Mouse (Mus musculus): Measurements from ENCODE around the gene Itga9. TPM values are rescaled to one million over a fixed set of nuclear protein-coding genes. Genes with fewer than 3 reads are reported as not detected.
A peak's percentile ranks its signal among the peaks of the same experiment; 100 is the strongest.

The Itga9 gene
- polyA plus RNA-seq, 1 experiment from 2014 or later, result 4.0 TPM

DNA sequence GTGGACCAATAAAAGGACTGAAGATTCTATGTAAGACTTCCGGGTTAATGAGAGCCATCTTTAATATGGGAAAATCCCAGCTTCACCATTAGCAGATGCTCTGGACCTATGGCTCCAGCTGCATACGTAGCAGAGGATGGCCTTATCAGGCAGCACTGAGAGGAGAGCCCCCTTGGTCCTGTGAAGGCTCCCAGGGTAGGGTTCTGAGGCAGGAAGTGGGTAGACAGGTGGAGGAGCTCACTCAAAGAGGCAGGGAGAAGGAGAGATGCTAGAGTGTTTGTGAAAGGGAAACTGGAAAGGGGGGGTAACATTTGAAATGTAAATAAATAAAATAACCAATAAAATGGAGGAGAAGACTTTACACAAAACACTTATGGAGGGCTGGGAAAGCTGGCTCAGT is 145.9 kb downstream of the Itga9 start:
- no peak overlapping the region for H3K4me3 ChIP-seq
- DNase-seq (ENCODE audit: low spot score), result no peak
- H3K27ac ChIP-seq (replicated peaks), result no peak overlapping the region
- H3K27me3 ChIP-seq (ENCODE audit: low read depth, poor library complexity, severe bottlenecking), result no peaks in the 10 kb centered on the region
- no peaks in the 10 kb centered on the region for H3K36me3 ChIP-seq
- H3K9me3 ChIP-seq (replicated peaks), result no peaks in the 10 kb centered on the region
- peaks cover 14% of the 10 kb centered on the region; the same call in 1 of the 2 replicates for H3K4me1 ChIP-seq
- 87% methylated on average over 2 of the region's 2 CpGs for WGBS

DNA sequence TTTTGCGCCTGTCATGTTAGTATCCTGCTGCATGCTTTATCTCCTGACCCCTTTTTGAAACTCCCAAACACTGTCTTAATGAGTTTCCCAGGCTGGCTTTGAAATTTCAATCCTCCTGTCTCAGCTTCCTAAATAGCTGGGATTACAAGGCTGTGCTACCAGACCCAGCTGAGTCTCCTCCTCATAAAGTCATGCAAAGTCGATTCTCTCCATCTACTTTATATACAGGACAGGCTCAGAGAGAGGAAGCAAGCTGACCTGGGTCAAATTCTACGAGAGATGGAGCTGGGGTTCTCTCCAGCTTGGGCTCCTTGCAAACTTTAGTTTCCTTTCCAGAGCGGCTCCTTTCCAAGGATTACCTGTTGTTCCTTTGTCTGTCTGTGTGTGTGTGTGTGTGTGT is 153.0 kb downstream of the Itga9 start:
- no peak overlapping the region for H3K27ac ChIP-seq (replicated peaks)

DNA sequence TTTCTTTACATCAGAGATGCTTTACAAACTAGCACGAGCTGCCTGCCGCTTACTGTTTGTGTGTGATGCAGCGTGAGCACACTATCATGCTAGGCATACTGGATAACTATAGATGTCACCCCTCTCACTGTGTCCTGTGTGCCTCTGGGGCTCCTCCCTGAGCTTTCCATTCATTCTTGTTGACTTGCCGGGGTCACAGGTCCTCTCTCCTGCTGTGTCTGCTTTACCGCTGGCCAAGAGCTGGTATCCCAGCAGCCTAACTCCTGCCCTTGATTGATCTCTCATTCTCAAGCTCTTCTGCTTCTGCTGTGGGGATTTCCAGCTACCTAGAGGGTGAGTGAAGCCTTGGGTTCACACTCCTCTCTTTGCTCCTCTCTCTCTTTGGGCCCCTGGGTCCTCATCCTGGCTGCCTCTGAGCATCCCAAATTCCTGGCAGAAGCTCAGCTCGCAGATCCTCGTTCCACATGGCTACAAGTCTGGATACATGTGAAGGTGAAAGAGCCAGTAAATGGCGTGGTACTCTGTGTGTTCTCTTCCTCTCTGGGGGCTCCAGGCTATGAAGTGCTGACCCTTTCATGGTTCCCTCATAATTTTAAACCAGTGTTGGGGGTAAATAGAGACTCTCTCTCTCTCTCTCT is 155.6 kb downstream of the Itga9 start:
- peaks cover 40% of the 10 kb centered on the region for H3K4me1 ChIP-seq
- H3K27me3 ChIP-seq (ENCODE audit: low read depth, poor library complexity, severe bottlenecking), result no peaks in the 10 kb centered on the region
- H3K4me3 ChIP-seq, result no peak overlapping the region
- H3K36me3 ChIP-seq, result no peaks in the 10 kb centered on the region
- H3K27ac ChIP-seq (replicated peaks), result peak overlapping the region; percentile 38; the same call in 1 of the 2 replicates
- DNase-seq (ENCODE audit: low spot score), result peak; percentile 55
- 45% methylated on average over 8 of the region's 8 CpGs for WGBS
- H3K9me3 ChIP-seq (replicated peaks), result no peaks in the 10 kb centered on the region

More for the DNA sequence above, 153.0 kb downstream of the Itga9 start:
- WGBS, result 59% methylated on average over 4 of the region's 4 CpGs
- no peaks in the 10 kb centered on the region for H3K27me3 ChIP-seq (ENCODE audit: low read depth, poor library complexity, severe bottlenecking)
- H3K4me3 ChIP-seq, result no peak overlapping the region
- no peaks in the 10 kb centered on the region for H3K9me3 ChIP-seq (replicated peaks)
- H3K4me1 ChIP-seq, result peaks cover 40% of the 10 kb centered on the region
- no peaks in the 10 kb centered on the region for H3K36me3 ChIP-seq
- DNase-seq (ENCODE audit: low spot score), result no peak

DNA sequence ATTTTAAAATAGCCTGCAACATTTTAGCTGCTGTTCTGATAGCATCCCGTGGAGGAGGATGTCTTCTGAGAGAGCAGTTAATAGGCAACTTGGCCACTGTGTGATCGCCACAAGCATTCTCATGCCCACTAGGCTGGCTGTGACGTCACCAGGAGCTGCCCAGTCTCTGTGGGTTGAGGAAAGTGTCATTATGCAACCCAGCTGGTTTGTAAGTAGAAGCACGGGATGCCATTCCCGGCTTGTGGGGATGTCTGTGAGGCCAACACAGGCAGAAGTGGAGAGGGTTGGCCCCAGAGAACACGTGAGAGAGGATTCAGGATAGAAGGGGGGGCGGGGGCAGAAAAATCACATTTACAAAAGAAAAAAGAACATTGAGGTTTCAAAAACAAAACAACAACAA is 156.3 kb downstream of the Itga9 start:
- 52% methylated on average over 7 of the region's 7 CpGs for WGBS
- H3K27me3 ChIP-seq (ENCODE audit: low read depth, poor library complexity, severe bottlenecking), result no peaks in the 10 kb centered on the region
- H3K4me3 ChIP-seq, result no peak overlapping the region
- peak; percentile 18 for DNase-seq (ENCODE audit: low spot score)
- H3K36me3 ChIP-seq, result no peaks in the 10 kb centered on the region
- peak overlapping the region; percentile 52; the same call in 1 of the 2 replicates for H3K27ac ChIP-seq (replicated peaks)
- peaks cover 42% of the 10 kb centered on the region for H3K4me1 ChIP-seq
- no peaks in the 10 kb centered on the region for H3K9me3 ChIP-seq (replicated peaks)

DNA sequence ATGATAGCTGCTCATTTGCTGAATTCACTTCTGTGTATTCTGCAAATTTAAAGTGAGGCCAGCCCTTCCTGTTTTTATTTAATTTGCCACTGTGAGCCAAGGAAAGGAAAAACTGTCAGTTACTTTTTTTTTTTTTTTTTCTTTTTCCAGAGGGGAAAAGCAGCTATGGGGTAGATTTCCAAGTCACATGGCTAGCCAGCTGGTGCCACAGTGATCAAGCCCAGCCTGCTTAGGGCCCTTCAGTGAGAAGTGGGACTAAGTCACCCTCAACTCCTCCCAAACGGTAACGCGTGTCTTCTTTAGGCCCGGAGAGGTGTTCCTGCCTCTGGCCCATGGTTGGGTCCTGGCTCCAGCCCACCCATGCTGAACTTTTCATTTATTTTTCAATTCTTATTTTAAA is 156.7 kb downstream of the Itga9 start:
- no peak for DNase-seq (ENCODE audit: low spot score)
- Histone ChIP-seq H3K4me3 (no peak overlapping the region), H3K9me3 (replicated peaks) (no peaks in the 10 kb centered on the region), H3K27ac (replicated peaks) (no peak overlapping the region), H3K4me1 (peaks cover 46% of the 10 kb centered on the region), H3K36me3 (no peaks in the 10 kb centered on the region), H3K27me3 (ENCODE audit: low read depth, poor library complexity, severe bottlenecking) (no peaks in the 10 kb centered on the region)
- WGBS, result 85% methylated on average over 4 of the region's 4 CpGs

DNA sequence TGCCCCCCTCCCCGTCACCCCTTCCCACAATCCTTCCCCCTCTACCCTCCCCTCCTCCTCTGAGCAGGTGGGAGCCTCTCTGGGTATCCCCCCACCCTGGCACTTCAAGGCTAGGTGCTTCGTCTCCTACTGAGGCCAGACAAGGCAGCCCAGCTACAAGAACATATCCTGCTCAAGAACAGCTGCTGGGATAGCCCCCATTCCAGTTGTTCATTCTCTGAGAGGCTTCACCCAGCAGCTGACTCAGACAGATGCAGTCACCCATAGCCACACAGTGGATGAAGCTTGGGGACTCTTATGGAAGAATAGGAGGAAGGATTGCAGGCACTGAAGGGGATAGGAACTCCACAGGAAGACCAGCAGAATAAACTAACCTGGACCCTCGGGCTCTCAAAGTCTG is 157.2 kb downstream of the Itga9 start:
- Histone ChIP-seq H3K9me3 (replicated peaks) (no peaks in the 10 kb centered on the region), H3K36me3 (no peaks in the 10 kb centered on the region), H3K27ac (replicated peaks) (no peak overlapping the region), H3K4me1 (peaks cover 51% of the 10 kb centered on the region), H3K4me3 (no peak overlapping the region), H3K27me3 (ENCODE audit: low read depth, poor library complexity, severe bottlenecking) (no peaks in the 10 kb centered on the region)
- 78% methylated on average over 3 of the region's 3 CpGs for WGBS
- DNase-seq (ENCODE audit: low spot score), result no peak

DNA sequence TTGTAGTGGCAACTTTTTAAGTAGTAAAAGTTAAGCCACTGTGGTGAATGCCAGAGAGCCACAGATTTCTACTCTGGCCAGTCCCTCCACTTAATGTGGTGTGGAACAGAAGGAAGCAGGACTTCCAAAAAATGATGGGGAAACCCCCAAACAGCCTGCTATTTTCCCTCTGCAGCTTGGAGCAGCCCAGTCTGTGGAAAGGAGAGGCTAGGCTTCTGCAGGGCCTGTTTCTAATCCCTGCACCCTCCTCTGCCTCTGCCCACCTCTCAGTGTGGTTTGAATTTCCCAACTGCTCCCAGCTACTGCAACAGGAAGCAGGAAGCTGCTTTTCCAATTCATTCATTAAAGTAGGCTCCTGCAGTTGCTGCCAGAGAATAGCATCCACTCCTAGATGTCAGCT is 158.6 kb downstream of the Itga9 start:
- no peak for DNase-seq (ENCODE audit: low spot score)
- Histone ChIP-seq H3K9me3 (replicated peaks) (no peaks in the 10 kb centered on the region), H3K27ac (replicated peaks) (no peak overlapping the region), H3K4me1 (peaks cover 45% of the 10 kb centered on the region), H3K4me3 (no peak overlapping the region), H3K36me3 (no peaks in the 10 kb centered on the region), H3K27me3 (ENCODE audit: low read depth, poor library complexity, severe bottlenecking) (no peaks in the 10 kb centered on the region)

DNA sequence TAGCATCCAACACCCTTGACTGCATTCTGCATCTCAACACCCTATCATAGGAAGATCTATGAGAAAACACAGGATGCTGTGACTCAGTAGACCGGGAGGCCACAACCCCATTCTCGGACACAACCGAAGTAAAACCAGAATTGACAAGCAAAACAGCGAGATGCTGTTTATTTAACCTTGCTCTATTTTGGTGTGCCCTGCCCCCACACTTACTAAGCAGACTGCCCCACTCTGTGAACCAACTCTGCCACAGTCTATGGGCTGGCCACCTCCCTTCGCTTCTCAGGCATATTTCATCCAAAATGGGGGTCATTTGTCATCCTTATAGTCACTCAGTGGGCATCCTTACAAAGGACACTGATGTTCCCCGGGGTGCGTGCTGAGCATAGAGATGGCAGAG is 160.5 kb downstream of the Itga9 start:
- H3K4me1 ChIP-seq, result peaks cover 38% of the 10 kb centered on the region
- H3K27ac ChIP-seq (replicated peaks), result no peak overlapping the region
- no peak overlapping the region for H3K4me3 ChIP-seq
- H3K27me3 ChIP-seq (ENCODE audit: low read depth, poor library complexity, severe bottlenecking), result no peaks in the 10 kb centered on the region
- WGBS, result 85% methylated on average over 7 of the region's 7 CpGs
- no peaks in the 10 kb centered on the region for H3K9me3 ChIP-seq (replicated peaks)
- DNase-seq (ENCODE audit: low spot score), result no peak
- no peaks in the 10 kb centered on the region for H3K36me3 ChIP-seq

DNA sequence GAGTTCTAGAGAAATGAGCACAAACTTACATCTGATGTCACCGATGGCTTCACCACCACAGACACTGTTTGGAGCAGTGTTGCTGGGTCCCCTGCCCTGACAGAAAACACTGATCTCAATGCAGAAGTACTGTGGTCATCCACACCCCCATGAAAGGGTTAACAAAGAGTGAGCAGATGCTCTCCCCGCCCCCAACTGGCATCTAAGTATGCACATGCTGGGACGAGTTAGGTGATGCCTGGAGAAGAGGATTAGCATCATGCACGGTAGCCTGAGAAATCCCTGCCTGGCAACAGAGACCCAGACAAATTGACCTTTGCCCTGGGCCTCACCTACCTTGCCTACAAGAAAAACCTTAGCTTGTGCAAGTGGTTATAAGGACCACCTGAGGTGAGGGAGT is 162.1 kb downstream of the Itga9 start:
- no peak for DNase-seq (ENCODE audit: low spot score)
- Histone ChIP-seq H3K4me3 (no peak overlapping the region), H3K27me3 (ENCODE audit: low read depth, poor library complexity, severe bottlenecking) (no peaks in the 10 kb centered on the region), H3K9me3 (replicated peaks) (no peaks in the 10 kb centered on the region), H3K4me1 (peaks cover 23% of the 10 kb centered on the region), H3K36me3 (no peaks in the 10 kb centered on the region), H3K27ac (replicated peaks) (peak overlapping the region; percentile 52; the same call in 1 of the 2 replicates)
- WGBS, result 36% methylated on average over 4 of the region's 4 CpGs

DNA sequence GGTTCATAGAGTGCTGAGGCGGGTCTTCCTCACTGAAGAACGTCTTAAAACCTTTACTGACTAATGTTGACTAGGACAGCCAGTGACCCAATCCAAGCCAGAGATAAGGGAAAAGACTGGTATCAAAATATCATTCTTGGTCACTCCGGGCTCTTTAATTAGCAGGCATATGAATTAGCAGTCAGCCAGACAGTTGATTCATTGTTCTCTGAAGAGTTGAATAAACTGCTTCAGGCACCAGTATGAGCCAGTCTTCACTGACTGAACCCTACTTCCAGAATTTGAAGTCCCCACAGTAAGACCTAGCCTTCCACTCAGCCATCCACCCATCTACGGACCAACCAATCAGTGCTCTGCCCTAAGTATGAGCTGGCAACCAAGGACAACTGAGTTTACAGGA is 163.9 kb downstream of the Itga9 start:
- H3K4me1 ChIP-seq, result peaks cover 16% of the 10 kb centered on the region
- no peaks in the 10 kb centered on the region for H3K9me3 ChIP-seq (replicated peaks)
- H3K4me3 ChIP-seq, result no peak overlapping the region
- H3K27ac ChIP-seq (replicated peaks), result no peak overlapping the region
- no peaks in the 10 kb centered on the region for H3K36me3 ChIP-seq
- no peak for DNase-seq (ENCODE audit: low spot score)
- 93% methylated on average over 4 of the region's 4 CpGs for WGBS
- H3K27me3 ChIP-seq (ENCODE audit: low read depth, poor library complexity, severe bottlenecking), result no peaks in the 10 kb centered on the region

DNA sequence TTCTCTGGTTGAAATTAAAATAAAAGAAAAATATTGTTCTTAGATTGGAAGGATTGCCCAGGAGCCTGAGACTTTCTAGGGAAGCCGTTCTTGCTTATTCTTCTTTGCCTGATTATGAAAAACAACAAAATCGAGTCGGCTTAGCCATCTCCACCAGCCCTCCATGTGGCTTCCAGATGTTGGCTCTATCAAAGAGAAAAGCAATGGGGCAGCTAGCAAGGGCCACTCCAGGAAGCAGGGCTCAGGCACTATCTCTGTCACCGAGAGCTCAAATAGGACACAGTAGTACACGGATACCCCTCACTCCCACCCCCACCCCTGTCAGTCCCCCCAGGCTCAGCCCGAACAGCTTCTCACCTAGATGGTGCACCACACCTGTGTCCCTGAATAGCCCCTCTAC is 168.2 kb downstream of the Itga9 start:
- no peaks in the 10 kb centered on the region for H3K4me1 ChIP-seq
- no peak for DNase-seq (ENCODE audit: low spot score)
- no peaks in the 10 kb centered on the region for H3K27me3 ChIP-seq (ENCODE audit: low read depth, poor library complexity, severe bottlenecking)
- H3K27ac ChIP-seq (replicated peaks), result no peak overlapping the region
- no peaks in the 10 kb centered on the region for H3K9me3 ChIP-seq (replicated peaks)
- H3K36me3 ChIP-seq, result no peaks in the 10 kb centered on the region
- 65% methylated on average over 6 of the region's 6 CpGs for WGBS
- H3K4me3 ChIP-seq, result no peak overlapping the region

DNA sequence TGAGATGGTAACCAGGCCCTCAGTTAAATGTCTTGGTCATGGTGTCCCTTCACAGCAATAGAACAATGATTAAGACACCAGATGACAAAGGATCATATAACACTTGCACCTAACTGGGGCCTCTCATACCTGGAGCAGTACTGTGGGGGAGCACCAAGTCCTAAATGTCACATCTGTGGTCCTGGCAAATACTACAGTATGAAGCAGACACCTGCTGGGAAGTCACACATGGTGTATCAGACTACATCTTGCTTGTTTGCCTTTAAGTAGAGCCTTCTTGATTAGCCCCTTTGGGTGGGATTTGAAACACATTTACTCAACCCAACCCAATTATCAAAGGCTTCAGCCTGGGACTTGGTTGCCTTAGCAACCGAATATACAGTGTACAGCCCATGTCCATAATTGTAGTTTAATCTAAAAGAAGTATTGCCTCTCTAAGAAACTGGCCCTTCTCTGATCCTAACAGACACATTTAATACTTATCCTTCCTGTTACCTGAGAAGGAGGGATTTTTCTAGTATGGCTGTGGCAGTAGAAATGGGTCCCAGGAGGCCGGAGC is 170.5 kb downstream of the Itga9 start:
- Histone ChIP-seq H3K36me3 (no peaks in the 10 kb centered on the region), H3K27ac (replicated peaks) (no peak overlapping the region), H3K4me3 (no peak overlapping the region), H3K9me3 (replicated peaks) (no peaks in the 10 kb centered on the region; the same call in 1 of the 2 replicates), H3K4me1 (no peaks in the 10 kb centered on the region), H3K27me3 (ENCODE audit: low read depth, poor library complexity, severe bottlenecking) (no peaks in the 10 kb centered on the region)
- no peak for DNase-seq (ENCODE audit: low spot score)
- WGBS, result 90% methylated on average over 2 of the region's 2 CpGs

DNA sequence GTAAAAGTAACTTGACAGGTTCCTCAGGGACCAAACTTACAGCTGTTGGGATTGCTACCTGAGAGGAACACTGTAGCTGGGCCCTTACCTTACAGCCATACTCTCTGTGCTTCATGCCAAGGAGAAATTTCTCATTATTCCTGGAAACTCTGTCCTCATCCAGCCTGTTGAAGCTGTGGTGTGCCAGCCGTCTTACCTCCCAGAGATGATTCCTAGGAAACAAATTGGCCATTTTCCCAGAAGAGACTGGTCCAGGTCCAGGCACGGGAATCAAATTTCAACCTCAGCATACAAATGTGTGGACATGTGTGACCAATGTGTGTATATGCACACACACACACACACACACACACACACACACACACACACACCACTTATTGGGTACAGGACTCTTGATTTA is 172.1 kb downstream of the Itga9 start:
- Histone ChIP-seq H3K27me3 (ENCODE audit: low read depth, poor library complexity, severe bottlenecking) (no peaks in the 10 kb centered on the region), H3K4me1 (no peaks in the 10 kb centered on the region), H3K27ac (replicated peaks) (no peak overlapping the region), H3K36me3 (no peaks in the 10 kb centered on the region), H3K9me3 (replicated peaks) (no peaks in the 10 kb centered on the region; the same call in 1 of the 2 replicates), H3K4me3 (no peak overlapping the region)
- DNase-seq (ENCODE audit: low spot score), result no peak
- WGBS, result 81% methylated on average over 2 of the region's 2 CpGs

All from midbrain, embryonic 10.5 days (tissue).